Mouse (Mus musculus) heart, postnatal 0 days (tissue): ENCODE results near the gene Tmco5.

Source experiments
- CTCF ChIP-seq: IDR thresholded peaks from 2 replicates; pipeline ENCODE4 v1.5.1; 2016; ENCODE audit warnings: antibody characterized with exemption, control low read depth, low read depth
- EP300 ChIP-seq: IDR thresholded peaks from 2 replicates; pipeline ENCODE4 v1.6.1; 2016; ENCODE audit warnings: antibody characterized with exemption, low read depth

DNA sequence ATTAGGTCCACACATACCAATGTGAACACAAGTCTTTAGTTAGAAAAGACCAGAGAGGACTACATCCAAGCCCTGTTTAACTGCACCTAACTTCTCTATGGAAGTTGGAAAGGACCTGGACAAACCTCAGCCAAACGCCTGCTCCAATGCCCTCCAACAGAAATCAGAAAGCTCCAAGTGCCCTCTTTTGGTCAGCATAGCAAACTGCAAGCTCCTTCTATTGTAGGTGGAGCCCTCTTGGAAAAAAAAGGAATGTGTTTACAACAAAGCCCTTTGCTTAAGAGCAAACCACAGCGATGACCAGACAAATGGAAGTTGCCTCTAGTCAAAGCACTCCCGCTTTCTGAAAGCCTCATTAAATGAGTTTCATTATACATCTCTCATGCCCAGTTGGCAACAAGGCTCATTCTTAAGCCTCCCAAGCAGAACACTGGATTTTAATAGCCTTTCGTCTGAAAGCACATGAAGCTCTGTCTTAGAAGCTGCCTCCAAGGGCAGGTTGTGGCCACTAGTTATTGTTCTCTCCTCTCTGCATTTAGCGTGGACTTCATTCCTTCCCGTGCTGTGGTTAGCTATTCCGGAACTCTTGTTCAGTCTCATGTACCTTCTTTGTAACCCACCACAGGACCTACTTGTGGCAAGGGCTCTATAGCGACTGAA lies 39.8 kb upstream of the Tmco5 start:
- TF ChIP-seq CTCF (peak; percentile 63), EP300 (no peak)
